Mouse (Mus musculus) thymus, adult 2 months (tissue): ENCODE measurements around the gene Fam131a.

Experiments
- CTCF ChIP-seq: fragments of 200-500 bp; IDR thresholded peaks from 2 replicates; pipeline ENCODE4 v1.5.1; 2012; ENCODE audit warnings: mild to moderate bottlenecking, control low read depth, low read length, moderate library complexity, borderline replicate concordance; ENCODE audit not compliant: control insufficient read depth, poor library complexity, insufficient read depth; ENCODE audit errors: extremely low read depth
- POLR2A ChIP-seq: fragments of 200-500 bp; IDR thresholded peaks from 2 replicates; pipeline ENCODE4 v1.6.1; 2012; ENCODE audit warnings: mild to moderate bottlenecking, low read length, control low read depth, moderate library complexity; ENCODE audit not compliant: control insufficient read depth, poor library complexity, insufficient read depth; ENCODE audit errors: extremely low read depth

- TF ChIP-seq CTCF (no peak), POLR2A (no peak)
Observed at GRCm38 (mm10) chr16:20726384-20726783, 33.3 kb downstream of the Fam131a start.
